Comparison of ENCODE assay signal across 21 mouse cellular contexts in genomic region chr11:45810056-45810455, GRCm38 (mm10). TPM values are rescaled to one million over a fixed set of nuclear protein-coding genes. Genes with fewer than 3 reads are reported as not detected.
DNase-seq lines count a peak whose midpoint lies in the region; ATAC-seq lines count a peak whose summit lies in the region.
"Had no signal": no experiment of that assay in that cellular context is flagged by ENCODE, and none has a peak within 500 bp of the region (broad histone marks: within the 10 kb centered on the region; RNA-seq: fewer than 3 reads in every experiment).

No protein-coding gene starts in this region.

- no peaks in the 10 kb centered on the region for H3K27me3 ChIP-seq in embryonic facial prominence, embryonic 10.5 days (replicated peaks; ENCODE audit: low read depth, poor library complexity, severe bottlenecking)
- no peaks in the 10 kb centered on the region for H3K27me3 ChIP-seq in intestine, embryonic 14.5 days (replicated peaks; ENCODE audit: control insufficient read depth, insufficient read depth, low read length)
- H3K27me3 ChIP-seq in liver, embryonic 13.5 days = no peaks in the 10 kb centered on the region
- H3K27me3 ChIP-seq in stomach, embryonic 16.5 days (ENCODE audit: control insufficient read depth, insufficient read depth, low read length) = no peaks in the 10 kb centered on the region
- no peaks in the 10 kb centered on the region for H3K27me3 ChIP-seq in midbrain, embryonic 11.5 days (ENCODE audit: control insufficient read depth, insufficient read depth, low read length)
- H3K27me3 ChIP-seq: heart, embryonic 12.5 days; hindbrain, embryonic 13.5 days; limb, embryonic 12.5 days; midbrain, embryonic 12.5 days had no signal

- H3K4me3 ChIP-seq in embryonic facial prominence, embryonic 10.5 days = no peak overlapping the region
- no peak overlapping the region for H3K4me3 ChIP-seq in intestine, embryonic 14.5 days (ENCODE audit: low read depth, low read length)
- no peak overlapping the region; the same call in 1 of the 2 replicates for H3K4me3 ChIP-seq in liver, embryonic 13.5 days (replicated peaks)
- H3K4me3 ChIP-seq in stomach, embryonic 16.5 days (replicated peaks; ENCODE audit: low read length) = no peak overlapping the region
- H3K4me3 ChIP-seq in midbrain, embryonic 11.5 days (ENCODE audit: low read depth, low read length) = no peak overlapping the region
- H3K4me3 ChIP-seq: forebrain, embryonic 10.5 days; heart, embryonic 12.5 days; hindbrain, embryonic 13.5 days; limb, embryonic 12.5 days; midbrain, embryonic 12.5 days had no signal

- no peaks in the 10 kb centered on the region for H3K36me3 ChIP-seq in embryonic facial prominence, embryonic 10.5 days (replicated peaks)
- no peaks in the 10 kb centered on the region for H3K36me3 ChIP-seq in intestine, embryonic 14.5 days (ENCODE audit: control insufficient read depth, insufficient read depth, low read length)
- no peaks in the 10 kb centered on the region for H3K36me3 ChIP-seq in liver, embryonic 13.5 days
- no peaks in the 10 kb centered on the region for H3K36me3 ChIP-seq in stomach, embryonic 16.5 days (ENCODE audit: control insufficient read depth, insufficient read depth, low read length)
- no peaks in the 10 kb centered on the region for H3K36me3 ChIP-seq in midbrain, embryonic 11.5 days (ENCODE audit: control insufficient read depth, insufficient read depth, low read length)
- H3K36me3 ChIP-seq: forebrain, embryonic 10.5 days; heart, embryonic 12.5 days; hindbrain, embryonic 13.5 days; limb, embryonic 12.5 days; midbrain, embryonic 12.5 days had no signal

- no peak overlapping the region; the same call in 1 of the 2 replicates for H3K27ac ChIP-seq in embryonic facial prominence, embryonic 10.5 days (replicated peaks)
- H3K27ac ChIP-seq in intestine, embryonic 14.5 days (ENCODE audit: low read depth) = peak overlapping the region; percentile 30; the same call in 1 of the 2 replicates
- peak overlapping the region; percentile 99 for H3K27ac ChIP-seq in liver, embryonic 13.5 days
- peak overlapping the region; percentile 50; the same call in 1 of the 2 replicates for H3K27ac ChIP-seq in stomach, embryonic 16.5 days (ENCODE audit: low read length)
- H3K27ac ChIP-seq in midbrain, embryonic 11.5 days (ENCODE audit: low read depth, low read length) = no peak overlapping the region
- H3K27ac ChIP-seq: forebrain, embryonic 10.5 days; hindbrain, embryonic 13.5 days; limb, embryonic 12.5 days; midbrain, embryonic 12.5 days had no signal

- H3K9me3 ChIP-seq in embryonic facial prominence, embryonic 10.5 days = no peaks in the 10 kb centered on the region
- H3K9me3 ChIP-seq in intestine, embryonic 14.5 days (ENCODE audit: control insufficient read depth, low read length) = no peaks in the 10 kb centered on the region
- H3K9me3 ChIP-seq in liver, embryonic 13.5 days (replicated peaks) = no peaks in the 10 kb centered on the region
- no peaks in the 10 kb centered on the region for H3K9me3 ChIP-seq in stomach, embryonic 16.5 days (replicated peaks; ENCODE audit: control insufficient read depth, low read length)
- H3K9me3 ChIP-seq in midbrain, embryonic 11.5 days (ENCODE audit: control insufficient read depth, low read length) = no peaks in the 10 kb centered on the region
- H3K9me3 ChIP-seq: forebrain, embryonic 10.5 days; heart, embryonic 12.5 days; hindbrain, embryonic 13.5 days; limb, embryonic 12.5 days; midbrain, embryonic 12.5 days had no signal

- DNase-seq in embryonic facial prominence, embryonic 10.5 days (ENCODE audit: low spot score) = peak; percentile 25
- no peak for DNase-seq in intestine, embryonic 14.5 days (ENCODE audit: low spot score)
- peak; percentile 50 for DNase-seq in liver, embryonic 13.5 days
- DNase-seq in adrenal gland, postnatal 36 days = no peak
- no peak for DNase-seq in midbrain, embryonic 11.5 days (ENCODE audit: low spot score, missing footprints)
- no peak for DNase-seq in testis, postnatal 14 days (ENCODE audit: low spot score)
- DNase-seq: adrenal gland, adult 2 months; cerebellum, postnatal 10 days; heart, postnatal 14 days; kidney, postnatal 25 days; layer of hippocampus, adult 9-11 months; lung, embryonic 14.5 days; lung, postnatal 36 days; right cerebral cortex, postnatal 4 days had no signal

- WGBS in embryonic facial prominence, embryonic 10.5 days = 75% methylated on average over 6 of the region's 6 CpGs
- 72% methylated on average over 6 of the region's 6 CpGs for WGBS in intestine, embryonic 14.5 days
- WGBS in liver, embryonic 13.5 days (ENCODE audit: insufficient replicate concordance) = 62% methylated on average over 6 of the region's 6 CpGs
- 72% methylated on average over 6 of the region's 6 CpGs for WGBS in stomach, embryonic 16.5 days
- WGBS in midbrain, embryonic 11.5 days = 93% methylated on average over 6 of the region's 6 CpGs

- peaks cover 18% of the 10 kb centered on the region for H3K4me1 ChIP-seq in embryonic facial prominence, embryonic 10.5 days
- H3K4me1 ChIP-seq in intestine, embryonic 14.5 days (replicated peaks; ENCODE audit: control insufficient read depth, insufficient read depth, low read length) = no peaks in the 10 kb centered on the region
- peaks cover 73% of the 10 kb centered on the region for H3K4me1 ChIP-seq in liver, embryonic 13.5 days (replicated peaks)
- H3K4me1 ChIP-seq in stomach, embryonic 16.5 days (ENCODE audit: control insufficient read depth, insufficient read depth, low read length) = no peaks in the 10 kb centered on the region; the same call in 1 of the 2 replicates
- H3K4me1 ChIP-seq in midbrain, embryonic 11.5 days (ENCODE audit: control insufficient read depth, insufficient read depth, low read length) = no peaks in the 10 kb centered on the region
- H3K4me1 ChIP-seq: hindbrain, embryonic 13.5 days; midbrain, embryonic 12.5 days had no signal

- no peak overlapping the region for H3K4me2 ChIP-seq in intestine, embryonic 14.5 days (ENCODE audit: low read length)
- H3K4me2 ChIP-seq in liver, embryonic 13.5 days = peak overlapping the region; percentile 59
- H3K4me2 ChIP-seq in stomach, embryonic 16.5 days (ENCODE audit: low read depth, low read length) = no peak overlapping the region
- no peak overlapping the region for H3K4me2 ChIP-seq in midbrain, embryonic 11.5 days
- H3K4me2 ChIP-seq: heart, embryonic 12.5 days; hindbrain, embryonic 13.5 days; limb, embryonic 12.5 days; lung, embryonic 14.5 days; midbrain, embryonic 12.5 days had no signal

- no peak for ATAC-seq in intestine, embryonic 14.5 days (replicated peaks; ENCODE audit: low FRiP score, low TSS enrichment, low read depth)
- no peak for ATAC-seq in liver, embryonic 13.5 days (ENCODE audit: low read depth)
- no peak for ATAC-seq in stomach, embryonic 16.5 days (ENCODE audit: insufficient read depth, low FRiP score)
- ATAC-seq in midbrain, embryonic 11.5 days (ENCODE audit: low FRiP score) = no peak
- ATAC-seq: inflammation-experienced regulatory T-cells, adult 6 months had no signal

- H3K9ac ChIP-seq in intestine, embryonic 14.5 days (ENCODE audit: low read length) = no peak overlapping the region
- H3K9ac ChIP-seq in liver, embryonic 13.5 days = peak overlapping the region; percentile 64
- H3K9ac ChIP-seq in stomach, embryonic 16.5 days (ENCODE audit: low read length) = no peak overlapping the region
- no peak overlapping the region for H3K9ac ChIP-seq in midbrain, embryonic 11.5 days (ENCODE audit: low read length)
- H3K9ac ChIP-seq: heart, embryonic 12.5 days; hindbrain, embryonic 13.5 days; limb, embryonic 12.5 days; lung, embryonic 14.5 days; midbrain, embryonic 12.5 days had no signal

RNA-seq across cellular contexts. Expression of gene Clint1, which starts 41.8 kb away (rescaled TPM):
- 63.7 and 67.8 TPM in 2 replicates for polyA plus RNA-seq in embryonic facial prominence, embryonic 10.5 days (2016; fragmentation: Nextera tagmentation; extraction: Ambion mirVana)
- 82.1 and 83.1 TPM in 2 replicates for polyA plus RNA-seq in intestine, embryonic 14.5 days (2014; fragmentation: Nextera tagmentation; extraction: Ambion mirVana)
- polyA plus RNA-seq in liver, embryonic 13.5 days (2015; fragmentation: Nextera tagmentation; extraction: Ambion mirVana) = 57.4 and 71.8 TPM in 2 replicates
- 82.4 and 85.6 TPM in 2 replicates for polyA plus RNA-seq in stomach, embryonic 16.5 days (2015; fragmentation: Nextera tagmentation; extraction: Ambion mirVana)
- total RNA-seq in adrenal gland, postnatal 36 days (2021) = 10 to 100 TPM; 74.1 to 92.9 TPM
- 60.9 and 63.5 TPM in 2 replicates for polyA plus RNA-seq in midbrain, embryonic 11.5 days (2014; fragmentation: Nextera tagmentation; extraction: Ambion mirVana)

Comparison
In these comparisons a context has a peak if more than half of its experiments do, and no peak if none do; other contexts are left out.
1. DNase-seq: peak in embryonic facial prominence, embryonic 10.5 days (single experiment) and liver, embryonic 13.5 days (single experiment); none in intestine, embryonic 14.5 days (single experiment), adrenal gland, postnatal 36 days (0 of 2), midbrain, embryonic 11.5 days (single experiment) and testis, postnatal 14 days (single experiment).
2. H3K27ac ChIP-seq: peak in intestine, embryonic 14.5 days (single experiment), liver, embryonic 13.5 days (single experiment) and stomach, embryonic 16.5 days (single experiment); none in embryonic facial prominence, embryonic 10.5 days (single experiment) and midbrain, embryonic 11.5 days (single experiment).